Mouse (Mus musculus) kidney, adult 2 months (tissue): ENCODE results near the gene Hist1h3a. TPM values are rescaled to one million over a fixed set of nuclear protein-coding genes. Genes with fewer than 3 reads are reported as not detected.
"Not testable (repeated sequence)": the region's sequence is repeated elsewhere in the genome, so short reads cannot be mapped to it uniquely, and the experiment has no call there.

Experiments used
- DNase-seq: peaks from one replicate; pipeline ENCODE4 v3.0.0; 2021
- H3K27ac ChIP-seq: fragments of 200-500 bp; 2 replicates; pipeline ENCODE4 v1.5.1; 2012; ENCODE audit warnings: low read depth, low read length, control low read depth, inconsistent platforms; ENCODE audit not compliant: insufficient read depth
- H3K27me3 ChIP-seq: fragments of 200-500 bp; replicated peaks from 2 replicates; pipeline ENCODE4 v1.6.1; 2012; ENCODE audit warnings: mild to moderate bottlenecking, moderate library complexity, low read length, inconsistent platforms; ENCODE audit not compliant: control insufficient read depth, insufficient read depth
- H3K36me3 ChIP-seq: fragments of 200-500 bp; 2 replicates; pipeline ENCODE4 v1.6.1; 2012; ENCODE audit warnings: mild to moderate bottlenecking, moderate library complexity, low read length, inconsistent platforms; ENCODE audit not compliant: control insufficient read depth, insufficient read depth
- H3K4me1 ChIP-seq: fragments of 200-500 bp; 2 replicates; pipeline ENCODE4 v1.6.1; 2011; ENCODE audit warnings: low read length; ENCODE audit not compliant: control insufficient read depth, insufficient read depth
- H3K4me3 ChIP-seq: fragments of 200-500 bp; 2 replicates; pipeline ENCODE4 v1.5.1; 2011; ENCODE audit warnings: mild to moderate bottlenecking, low read depth, low read length, control low read depth; ENCODE audit not compliant: insufficient read depth
- CTCF ChIP-seq: fragments of 200-500 bp; conservative IDR thresholded peaks from 2 replicates; pipeline ENCODE4 v1.5.1; 2011; ENCODE audit warnings: low read depth, mild to moderate bottlenecking, control low read depth, low read length, moderate library complexity, mixed read lengths; ENCODE audit not compliant: insufficient read depth, insufficient read length
- POLR2A ChIP-seq: fragments of 200-500 bp; IDR thresholded peaks from one replicate; pipeline ENCODE4 v1.6.1; 2011; ENCODE audit warnings: low read depth, low read length, control low read depth
- WGBS: fragments of 180-500 bp; shearing (Covaris S2); methylation state at CpG from one replicate; pipeline ENCODE4 v1.1.7; 2018; 5-methylcytosine and 5-hydroxymethylcytosine counted together
- polyA plus RNA-seq: library from polyadenylated mRNA; depleted of rRNA; stranded (reverse); fragments of >200 nt; gene quantifications from 2 replicates; pipeline ENCODE4 v1.2.3, GENCODE M21; 2012

Hist1h3a gene
- polyA plus RNA-seq, 1 experiment, result 0.74 TPM

GRCm38 (mm10) chr13:23749563-23750121, 12.5 kb downstream of the Hist1h3a start:
- WGBS, result 93% methylated on average over 5 of the region's 5 CpGs
- Histone ChIP-seq H3K36me3 (no peaks in the 10 kb centered on the region), H3K27ac (no peak overlapping the region), H3K4me3 (no peak overlapping the region), H3K4me1 (peaks cover 5% of the 10 kb centered on the region; the same call in 1 of the 2 replicates), H3K27me3 (no peaks in the 10 kb centered on the region)
- TF ChIP-seq POLR2A (no peak), CTCF (no peak)
- no peak for DNase-seq

- H3K27ac ChIP-seq, result no peak overlapping the region
- H3K27me3 ChIP-seq, result no peaks in the 10 kb centered on the region
- TF ChIP-seq CTCF, result no peak
- TF ChIP-seq POLR2A, result no peak
- WGBS, result 17% methylated on average over 4 of the region's 4 CpGs
- DNase-seq, result no peak
- H3K4me1 ChIP-seq, result peaks cover 5% of the 10 kb centered on the region; the same call in 1 of the 2 replicates
- H3K4me3 ChIP-seq, result no peak overlapping the region
- H3K36me3 ChIP-seq, result no peaks in the 10 kb centered on the region
Observed at GRCm38 (mm10) chr13:23747892-23748288, 14.3 kb downstream of the Hist1h3a start.

GRCm38 (mm10) chr13:23747081-23747891, 14.9 kb downstream of the Hist1h3a start:
- H3K36me3 ChIP-seq, result no peaks in the 10 kb centered on the region
- H3K4me3 ChIP-seq, result no peak overlapping the region
- WGBS, result 9% methylated on average over 13 of the region's 13 CpGs
- peaks cover 5% of the 10 kb centered on the region; the same call in 1 of the 2 replicates for H3K4me1 ChIP-seq
- no peak for DNase-seq
- TF ChIP-seq CTCF, result no peak
- TF ChIP-seq POLR2A, result no peak
- no peak overlapping the region for H3K27ac ChIP-seq
- H3K27me3 ChIP-seq, result no peaks in the 10 kb centered on the region

GRCm38 (mm10) chr13:23746201-23747080, 15.7 kb downstream of the Hist1h3a start, which contains the start of gene Hist1h2bb:
Gene Hist1h2bb (plus strand): TSS chr13:23746734.
- Histone ChIP-seq H3K27ac (peak within 1 kb of the TSS; percentile 93), H3K4me3 (peak within 1 kb of the TSS; percentile 50)
- peak; percentile 93 for DNase-seq
- not testable (repeated sequence) for H3K4me1 ChIP-seq, H3K27me3 ChIP-seq, H3K36me3 ChIP-seq
- WGBS, result under 1% methylated on average over 46 of the region's 58 CpGs

- Histone ChIP-seq H3K4me3 (peak within 1 kb of the TSS; percentile 50), H3K4me1 (peaks cover 7% of the 10 kb centered on the region; the same call in 1 of the 2 replicates), H3K36me3 (peaks cover 3% of the 10 kb centered on the region; the same call in 1 of the 2 replicates), H3K27me3 (no peaks in the 10 kb centered on the region), H3K27ac (peak within 1 kb of the TSS; percentile 93)
- under 1% methylated on average over 28 of the region's 28 CpGs for WGBS
- TF ChIP-seq CTCF, result no peak
- TF ChIP-seq POLR2A, result no peak
- peak; percentile 92 for DNase-seq
Observed at GRCm38 (mm10) chr13:23745381-23746161, 16.6 kb downstream of the Hist1h3a start, which contains the start of gene Hist1h3c. Gene Hist1h3c (minus strand): TSS chr13:23745602.
